Mouse (Mus musculus) embryonic facial prominence, embryonic 10.5 days (tissue): ENCODE data around the gene Ptpn18. TPM values are rescaled to one million over a fixed set of nuclear protein-coding genes. Genes with fewer than 3 reads are reported as not detected.
"Not testable (repeated sequence)": the region's sequence is repeated elsewhere in the genome, so short reads cannot be mapped to it uniquely, and the experiment has no call there.

Experiments used
- DNase-seq: peaks from one replicate; pipeline ENCODE4 v3.0.0-alpha.2; 2017; ENCODE audit warnings: low spot score
- H3K27ac ChIP-seq: fragments of 300-500 bp; sonication (generic); replicated peaks from 2 replicates; pipeline ENCODE4 v1.5.1; 2016; ENCODE audit warnings: mild to moderate bottlenecking
- H3K27me3 ChIP-seq: fragments of 300-500 bp; sonication (generic); replicated peaks from 2 replicates; pipeline ENCODE4 v1.6.1; 2016; ENCODE audit warnings: low read depth, mild to moderate bottlenecking; ENCODE audit not compliant: poor library complexity, severe bottlenecking
- H3K36me3 ChIP-seq: fragments of 300-500 bp; sonication (generic); replicated peaks from 2 replicates; pipeline ENCODE4 v1.6.1; 2016; ENCODE audit warnings: mild to moderate bottlenecking, moderate library complexity
- H3K4me1 ChIP-seq: fragments of 300-500 bp; sonication (generic); 2 replicates; pipeline ENCODE4 v1.6.1; 2016
- H3K4me3 ChIP-seq: fragments of 300-500 bp; sonication (generic); 2 replicates; pipeline ENCODE4 v1.5.1; 2016; ENCODE audit warnings: mild to moderate bottlenecking, moderate library complexity
- H3K9me3 ChIP-seq: fragments of 300-500 bp; sonication (generic); 2 replicates; pipeline ENCODE4 v1.6.1; 2016; ENCODE audit warnings: mild to moderate bottlenecking
- WGBS: fragments of 180-500 bp; shearing (Covaris S2); methylation state at CpG from one replicate; pipeline ENCODE4 v1.1.7; 2016; 5-methylcytosine and 5-hydroxymethylcytosine counted together
- polyA plus RNA-seq: library from polyadenylated mRNA; unstranded; fragments of >200 nt; fragmentation: Nextera tagmentation; extraction: Ambion mirVana; gene quantifications from 2 replicates; pipeline ENCODE4 v1.2.1, GENCODE M21; 2016

Ptpn18 gene
- polyA plus RNA-seq, 1 experiment from 2014 or later = 4.5 TPM

GRCm38 (mm10) chr1:34505970-34506551 lies 46.5 kb downstream of the Ptpn18 start:
- no peak overlapping the region for H3K27ac ChIP-seq
- 82% methylated on average over 4 of the region's 4 CpGs for WGBS

DNA sequence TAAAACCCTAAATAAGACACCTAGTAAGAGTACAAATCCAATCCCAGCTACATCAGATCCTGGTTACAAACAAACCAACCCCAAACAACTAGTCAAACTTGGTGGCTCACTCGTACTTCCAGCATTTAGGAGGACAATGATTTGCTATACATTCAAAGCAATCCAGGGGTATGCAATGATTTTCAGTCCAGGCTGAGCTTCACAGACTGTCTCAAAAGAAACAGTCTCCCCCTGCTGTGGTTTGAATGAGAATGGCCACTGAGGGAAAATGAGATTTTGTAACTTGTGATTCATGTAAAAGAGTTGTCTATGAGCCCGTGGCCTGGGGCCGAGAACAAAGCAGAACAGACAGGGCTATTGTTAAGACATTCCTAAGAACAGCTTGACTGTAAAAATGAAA lies 48.4 kb downstream of the Ptpn18 start:
- 85% methylated on average over 3 of the region's 3 CpGs for WGBS
- no peaks in the 10 kb centered on the region for H3K9me3 ChIP-seq
- no peaks in the 10 kb centered on the region for H3K36me3 ChIP-seq
- DNase-seq = no peak
- peaks cover 16% of the 10 kb centered on the region for H3K4me1 ChIP-seq
- H3K4me3 ChIP-seq = no peak overlapping the region
- no peaks in the 10 kb centered on the region for H3K27me3 ChIP-seq
- H3K27ac ChIP-seq = no peak overlapping the region

More at GRCm38 (mm10) chr1:34505970-34506551, 46.5 kb downstream of the Ptpn18 start:
- Histone ChIP-seq H3K27me3 (no peaks in the 10 kb centered on the region), H3K4me1 (peaks cover 14% of the 10 kb centered on the region), H3K36me3 (no peaks in the 10 kb centered on the region), H3K9me3 (no peaks in the 10 kb centered on the region), H3K4me3 (no peak overlapping the region)
- DNase-seq = no peak

DNA sequence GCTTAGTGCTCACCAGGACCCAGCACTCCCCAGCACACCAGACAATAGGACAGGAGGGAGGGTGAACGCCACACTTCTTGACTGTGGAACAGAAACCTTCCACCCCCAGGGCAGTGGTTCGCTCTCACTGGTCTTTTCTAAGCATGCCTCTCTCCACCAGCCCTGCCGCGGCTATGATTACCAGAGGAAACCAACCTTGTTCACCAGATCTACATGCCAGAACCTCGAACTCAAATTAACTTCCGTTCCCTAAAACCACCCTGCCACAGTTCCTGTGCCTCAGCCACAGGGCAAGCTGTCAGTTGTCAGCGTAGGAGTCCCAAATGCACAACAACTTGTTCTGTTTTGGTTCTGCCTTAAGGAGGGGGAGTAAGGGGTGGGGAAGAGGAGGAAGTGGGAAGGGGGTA lies 51.0 kb downstream of the Ptpn18 start:
- peak; percentile 22 for DNase-seq
- H3K27ac ChIP-seq = no peak overlapping the region
- no peaks in the 10 kb centered on the region for H3K27me3 ChIP-seq
- peak overlapping the region; percentile 43 for H3K4me3 ChIP-seq
- H3K4me1 ChIP-seq = peaks cover 12% of the 10 kb centered on the region
- H3K36me3 ChIP-seq = no peaks in the 10 kb centered on the region
- 3% methylated on average over 7 of the region's 7 CpGs for WGBS
- H3K9me3 ChIP-seq = no peaks in the 10 kb centered on the region

- DNase-seq = peak; percentile 61
- no peak overlapping the region for H3K27ac ChIP-seq
- H3K36me3 ChIP-seq = no peaks in the 10 kb centered on the region
- WGBS = 5% methylated on average over 3 of the region's 3 CpGs
- H3K4me1 ChIP-seq = peaks cover 12% of the 10 kb centered on the region
- H3K27me3 ChIP-seq = no peaks in the 10 kb centered on the region
- no peaks in the 10 kb centered on the region for H3K9me3 ChIP-seq
- peak overlapping the region; percentile 43; the same call in 1 of the 2 replicates for H3K4me3 ChIP-seq
These were observed 51.5 kb downstream of the Ptpn18 start for GRCm38 (mm10) chr1:34511027-34511426.

DNA sequence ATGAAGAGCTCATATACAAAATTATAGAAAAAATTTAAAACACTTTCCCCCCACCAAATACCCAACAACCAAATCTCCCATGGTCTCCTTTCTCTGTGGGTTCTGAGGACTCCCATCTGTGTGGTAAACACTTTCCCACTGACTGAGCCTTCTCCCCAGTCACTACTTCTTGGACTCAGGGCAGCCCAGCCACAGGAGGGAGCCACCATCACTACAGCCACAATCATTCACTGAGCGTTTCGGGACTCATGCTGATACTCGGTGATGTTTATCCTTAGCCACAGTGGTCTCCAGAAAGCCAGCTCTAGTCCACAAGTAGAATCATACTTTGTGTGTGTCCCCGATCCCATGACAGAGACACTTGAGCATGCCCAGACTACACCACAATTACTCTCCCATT lies 53.5 kb downstream of the Ptpn18 start:
- H3K36me3 ChIP-seq = no peaks in the 10 kb centered on the region
- no peak for DNase-seq
- no peak overlapping the region for H3K27ac ChIP-seq
- peaks cover 12% of the 10 kb centered on the region for H3K4me1 ChIP-seq
- 73% methylated on average over 4 of the region's 4 CpGs for WGBS
- H3K27me3 ChIP-seq = no peaks in the 10 kb centered on the region
- no peaks in the 10 kb centered on the region for H3K9me3 ChIP-seq
- no peak overlapping the region for H3K4me3 ChIP-seq

DNA sequence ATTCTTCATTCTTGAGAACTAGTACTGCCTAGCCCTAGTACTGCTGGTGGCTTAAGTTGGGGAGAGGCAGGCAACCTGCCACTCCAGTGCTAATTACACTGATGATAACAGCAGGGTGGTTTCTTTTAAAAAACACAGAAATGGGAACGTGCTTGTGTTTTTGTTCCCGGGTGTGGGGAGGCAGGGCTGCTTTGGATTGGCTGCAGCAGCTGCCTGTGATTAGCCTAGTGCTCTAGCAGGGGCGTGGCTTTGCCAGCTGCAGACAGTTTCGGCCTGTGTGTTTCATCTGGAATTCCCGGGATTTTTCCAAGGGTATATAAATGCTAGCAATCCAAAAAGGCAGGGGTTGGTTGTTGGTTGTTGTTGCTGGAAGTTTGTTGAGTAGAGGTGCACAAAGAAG lies 57.0 kb downstream of the Ptpn18 start:
- no peaks in the 10 kb centered on the region for H3K4me1 ChIP-seq
- H3K27ac ChIP-seq = no peak overlapping the region
- H3K4me3 ChIP-seq = no peak overlapping the region
- H3K36me3 ChIP-seq = no peaks in the 10 kb centered on the region
- no peaks in the 10 kb centered on the region for H3K27me3 ChIP-seq
- DNase-seq = peak; percentile 33
- no peaks in the 10 kb centered on the region for H3K9me3 ChIP-seq
- WGBS = 49% methylated on average over 5 of the region's 5 CpGs

DNA sequence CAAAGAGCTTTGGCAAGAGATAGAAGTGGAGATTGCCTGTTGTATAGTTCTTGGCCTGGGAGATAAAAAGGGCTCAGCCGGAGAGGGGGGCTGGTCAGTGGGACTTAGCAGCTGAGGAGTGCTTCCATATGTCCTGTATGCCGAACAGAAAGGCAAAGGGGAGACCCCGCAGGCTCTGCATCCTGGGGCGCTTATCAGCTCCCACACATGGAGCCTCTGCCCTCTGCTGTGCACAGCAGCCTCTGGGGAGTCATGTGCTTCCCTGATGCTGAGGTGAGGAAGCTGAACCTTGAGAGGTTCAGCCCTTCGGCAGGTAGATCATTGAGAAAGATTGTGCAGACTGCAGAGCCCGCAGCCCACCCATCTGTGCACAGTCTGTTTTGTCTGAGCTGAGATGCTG lies 57.7 kb downstream of the Ptpn18 start:
- 66% methylated on average over 6 of the region's 6 CpGs for WGBS
- H3K27ac ChIP-seq, DNase-seq, H3K36me3 ChIP-seq, H3K9me3 ChIP-seq, H3K27me3 ChIP-seq, H3K4me1 ChIP-seq, H3K4me3 ChIP-seq: not testable (repeated sequence)

- not testable (repeated sequence) for H3K27ac ChIP-seq, H3K27me3 ChIP-seq, H3K36me3 ChIP-seq, DNase-seq, H3K4me1 ChIP-seq, H3K4me3 ChIP-seq, H3K9me3 ChIP-seq
- WGBS = 74% methylated on average over 1 of the region's 1 CpGs
These were observed 58.2 kb downstream of the Ptpn18 start for GRCm38 (mm10) chr1:34517797-34518196.

DNA sequence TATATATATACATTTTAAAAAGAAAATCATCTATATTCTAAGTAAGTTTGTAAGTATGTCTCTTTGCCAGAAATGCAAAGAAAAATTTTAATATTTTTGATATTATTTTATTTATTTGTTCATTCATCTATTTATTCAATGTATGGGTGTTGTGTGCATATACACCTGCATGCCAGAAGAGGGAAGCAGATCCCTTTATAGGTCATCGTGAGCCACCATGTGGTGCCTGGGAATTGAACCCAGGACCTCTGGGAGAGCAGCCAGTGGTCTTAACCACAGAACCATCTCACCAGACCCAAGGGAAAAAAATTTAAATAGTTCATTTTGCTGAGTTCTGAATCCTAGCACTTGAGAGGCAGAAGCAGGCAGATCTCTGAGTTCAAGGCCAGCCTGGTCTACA lies 58.7 kb downstream of the Ptpn18 start:
- no peak for DNase-seq
- Histone ChIP-seq H3K4me3 (no peak overlapping the region), H3K9me3 (no peaks in the 10 kb centered on the region), H3K27me3 (no peaks in the 10 kb centered on the region), H3K4me1 (no peaks in the 10 kb centered on the region), H3K27ac (no peak overlapping the region), H3K36me3 (no peaks in the 10 kb centered on the region)
- WGBS = 63% methylated on average over 1 of the region's 1 CpGs

- WGBS = 87% methylated on average over 6 of the region's 6 CpGs
- H3K4me3 ChIP-seq = no peak overlapping the region
These were observed 62.8 kb downstream of the Ptpn18 start for GRCm38 (mm10) chr1:34522205-34522849.

DNA sequence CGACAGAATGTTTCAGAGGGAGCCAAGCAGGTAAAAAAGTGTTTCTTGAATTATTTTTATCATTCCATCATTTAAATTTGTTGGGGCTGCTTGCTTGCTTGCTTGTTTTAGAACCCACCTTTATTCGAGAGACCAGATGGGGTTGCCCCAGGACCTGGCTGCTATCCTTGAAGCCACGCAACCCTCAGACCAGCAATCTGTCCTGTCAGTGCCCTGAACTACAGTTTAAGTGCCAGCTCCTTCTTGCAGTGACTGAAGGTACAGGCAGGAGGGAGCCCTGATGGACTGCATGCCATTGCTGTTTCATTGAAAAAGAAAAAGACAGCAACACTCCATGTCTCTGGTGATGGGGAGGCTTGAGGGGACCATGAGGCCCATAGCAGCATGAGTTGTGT lies 63.3 kb downstream of the Ptpn18 start:
- DNase-seq = no peak
- Histone ChIP-seq H3K27me3 (no peaks in the 10 kb centered on the region), H3K9me3 (no peaks in the 10 kb centered on the region), H3K4me3 (no peak overlapping the region), H3K27ac (no peak overlapping the region), H3K36me3 (no peaks in the 10 kb centered on the region), H3K4me1 (no peaks in the 10 kb centered on the region)
- WGBS = 87% methylated on average over 3 of the region's 3 CpGs

More at GRCm38 (mm10) chr1:34522205-34522849, 62.8 kb downstream of the Ptpn18 start:
- no peak overlapping the region for H3K27ac ChIP-seq
- no peaks in the 10 kb centered on the region for H3K4me1 ChIP-seq
- H3K27me3 ChIP-seq = no peaks in the 10 kb centered on the region
- DNase-seq = no peak
- H3K9me3 ChIP-seq = no peaks in the 10 kb centered on the region
- H3K36me3 ChIP-seq = no peaks in the 10 kb centered on the region

- WGBS = 88% methylated on average over 3 of the region's 3 CpGs
- no peak for DNase-seq
- H3K4me3 ChIP-seq = no peak overlapping the region
- no peak overlapping the region for H3K27ac ChIP-seq
- H3K4me1 ChIP-seq = no peaks in the 10 kb centered on the region
- no peaks in the 10 kb centered on the region for H3K36me3 ChIP-seq
- no peaks in the 10 kb centered on the region for H3K27me3 ChIP-seq
- H3K9me3 ChIP-seq = no peaks in the 10 kb centered on the region
These were observed 64.1 kb downstream of the Ptpn18 start for GRCm38 (mm10) chr1:34523647-34524046.
